Mouse (Mus musculus) lung, postnatal 0 days (tissue): Measurements from ENCODE around the gene Zbed4.

Experiments used
- CTCF ChIP-seq: IDR thresholded peaks from 2 replicates; pipeline ENCODE4 v1.5.1; 2016; ENCODE audit warnings: antibody characterized with exemption, mild to moderate bottlenecking
- EP300 ChIP-seq: IDR thresholded peaks from 2 replicates; pipeline ENCODE4 v1.6.1; 2016; ENCODE audit warnings: antibody characterized with exemption, mild to moderate bottlenecking, control low read depth

DNA sequence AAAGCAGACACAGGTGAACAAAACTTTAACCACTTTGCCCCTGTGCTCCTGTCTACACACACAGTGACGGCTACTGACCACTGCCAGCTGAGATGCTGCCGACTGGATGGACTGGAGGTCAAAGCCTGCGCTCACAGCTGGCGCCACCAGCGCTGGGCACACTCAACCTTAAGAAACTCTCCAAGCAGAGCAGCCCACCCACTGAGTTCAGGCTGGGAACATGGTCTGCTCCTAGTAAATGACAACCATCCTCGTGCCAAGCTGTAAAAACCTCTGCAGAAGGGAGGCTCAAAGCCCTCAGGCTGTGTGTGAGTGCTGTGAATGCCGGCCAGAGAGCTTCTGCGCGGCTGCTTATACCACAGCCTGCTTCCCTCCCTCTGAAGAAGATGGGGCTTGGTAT is 34.2 kb upstream of the Zbed4 start:
- TF ChIP-seq EP300 (no peak), CTCF (no peak)
